Mouse (Mus musculus): ENCODE results near the gene Tfrc. TPM values are rescaled to one million over a fixed set of nuclear protein-coding genes. Genes with fewer than 3 reads are reported as not detected.

Gene Tfrc
- polyA plus RNA-seq, 1 experiment from 2014 or later = 28.3 TPM

GRCm38 (mm10) chr16:32594701-32595100 is 14.0 kb upstream of the Tfrc start:
- H3K36me3 ChIP-seq = no peaks in the 10 kb centered on the region
- H3K9me3 ChIP-seq = no peaks in the 10 kb centered on the region
- no peak for ATAC-seq (replicated peaks)
- no peak overlapping the region for H3K4me3 ChIP-seq
- WGBS = 81% methylated on average over 5 of the region's 5 CpGs
- H3K4me1 ChIP-seq = no peaks in the 10 kb centered on the region
- H3K9ac ChIP-seq (replicated peaks) = no peak overlapping the region
- H3K27ac ChIP-seq (replicated peaks) = no peak overlapping the region
- no peak overlapping the region for H3K4me2 ChIP-seq (replicated peaks)
- no peaks in the 10 kb centered on the region for H3K27me3 ChIP-seq

- Histone ChIP-seq H3K9me3 (no peaks in the 10 kb centered on the region), H3K4me3 (no peak overlapping the region), H3K27me3 (no peaks in the 10 kb centered on the region), H3K9ac (replicated peaks) (no peak overlapping the region), H3K36me3 (no peaks in the 10 kb centered on the region), H3K4me1 (no peaks in the 10 kb centered on the region), H3K27ac (replicated peaks) (no peak overlapping the region), H3K4me2 (replicated peaks) (no peak overlapping the region)
- ATAC-seq (replicated peaks) = no peak
- 86% methylated on average over 10 of the region's 10 CpGs for WGBS
These were observed 13.4 kb upstream of the Tfrc start for GRCm38 (mm10) chr16:32595142-32595855.

DNA sequence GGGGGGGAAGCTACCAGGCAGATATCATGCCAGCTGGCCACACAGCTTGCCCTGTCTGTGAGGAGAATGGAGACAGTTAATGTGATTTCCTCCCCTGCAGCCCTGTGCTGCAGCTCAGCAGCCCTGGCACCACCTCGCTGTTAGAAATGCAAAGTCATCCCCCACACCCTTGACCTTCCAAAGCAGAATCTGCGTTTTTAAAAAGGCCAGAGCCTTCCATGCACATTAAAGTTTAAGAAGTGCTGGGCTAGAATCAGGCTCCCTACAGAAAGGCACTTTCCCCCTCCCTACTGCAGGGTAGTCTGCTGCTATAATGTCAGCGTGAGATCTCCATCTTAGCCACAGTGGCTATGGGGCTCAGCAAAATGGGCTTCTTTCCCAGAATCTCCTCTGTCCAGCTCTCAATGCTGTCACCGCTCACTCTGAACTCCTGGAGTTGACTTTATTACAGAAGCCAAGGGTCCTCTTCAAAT is 10.8 kb upstream of the Tfrc start:
- Histone ChIP-seq H3K4me3 (no peak overlapping the region), H3K27ac (replicated peaks) (no peak overlapping the region), H3K4me2 (replicated peaks) (no peak overlapping the region), H3K9ac (replicated peaks) (no peak overlapping the region), H3K9me3 (no peaks in the 10 kb centered on the region), H3K36me3 (no peaks in the 10 kb centered on the region), H3K4me1 (no peaks in the 10 kb centered on the region), H3K27me3 (no peaks in the 10 kb centered on the region)
- no peak for ATAC-seq (replicated peaks)
- 35% methylated on average over 4 of the region's 4 CpGs for WGBS

DNA sequence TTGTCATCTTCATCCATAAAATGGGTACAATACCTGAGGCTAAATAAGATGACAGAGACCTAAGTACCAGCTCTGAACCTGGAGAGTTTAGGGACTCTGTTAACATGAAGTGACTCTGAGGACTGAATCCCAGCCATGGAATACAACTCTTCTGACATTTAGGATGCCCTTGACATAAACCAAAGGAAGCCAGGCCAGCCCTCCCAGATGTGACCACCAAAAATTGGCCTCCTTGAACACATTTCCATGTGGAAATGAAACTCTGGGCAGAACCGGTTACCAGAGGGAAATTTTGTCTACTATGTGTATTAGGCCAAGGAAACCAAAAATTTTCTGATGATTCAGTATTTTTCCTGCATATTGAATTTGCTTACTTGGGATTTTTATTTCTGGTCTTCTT is 9.6 kb upstream of the Tfrc start:
- Histone ChIP-seq H3K27ac (replicated peaks) (no peak overlapping the region), H3K4me2 (replicated peaks) (no peak overlapping the region), H3K36me3 (no peaks in the 10 kb centered on the region), H3K4me3 (no peak overlapping the region), H3K9ac (replicated peaks) (no peak overlapping the region), H3K4me1 (no peaks in the 10 kb centered on the region), H3K27me3 (no peaks in the 10 kb centered on the region), H3K9me3 (no peaks in the 10 kb centered on the region)
- no peak for ATAC-seq (replicated peaks)
- 97% methylated on average over 1 of the region's 1 CpGs for WGBS

DNA sequence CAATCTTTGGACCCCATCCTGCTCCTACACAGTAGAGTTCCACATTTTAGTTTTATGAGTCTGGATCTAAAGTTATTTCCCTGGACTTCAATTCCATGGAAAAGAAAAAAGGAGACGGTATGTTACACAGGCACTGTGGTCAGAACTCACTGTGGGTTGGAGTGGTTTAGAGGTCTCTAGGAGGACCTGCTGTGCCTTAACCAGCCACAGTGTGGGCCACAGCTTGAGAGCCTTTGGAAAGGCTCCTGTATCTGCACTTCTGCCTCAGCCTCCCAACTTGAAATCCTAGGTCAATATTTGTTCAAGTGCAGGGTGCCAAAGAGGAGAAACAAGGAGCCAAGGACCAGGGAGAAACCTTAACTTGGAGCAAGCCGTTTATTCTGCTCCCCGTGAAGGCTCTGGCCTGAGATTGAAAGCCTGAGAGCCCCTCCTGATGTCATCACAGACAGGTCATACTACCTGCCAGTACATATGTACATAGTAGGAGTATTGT is 6.5 kb upstream of the Tfrc start:
- no peak overlapping the region for H3K4me3 ChIP-seq
- H3K4me2 ChIP-seq (replicated peaks) = no peak overlapping the region
- no peak for ATAC-seq (replicated peaks)
- no peaks in the 10 kb centered on the region for H3K4me1 ChIP-seq
- no peaks in the 10 kb centered on the region for H3K9me3 ChIP-seq
- H3K36me3 ChIP-seq = no peaks in the 10 kb centered on the region
- WGBS = 87% methylated on average over 3 of the region's 3 CpGs
- H3K27me3 ChIP-seq = no peaks in the 10 kb centered on the region
- H3K9ac ChIP-seq (replicated peaks) = no peak overlapping the region
- no peak overlapping the region for H3K27ac ChIP-seq (replicated peaks)

DNA sequence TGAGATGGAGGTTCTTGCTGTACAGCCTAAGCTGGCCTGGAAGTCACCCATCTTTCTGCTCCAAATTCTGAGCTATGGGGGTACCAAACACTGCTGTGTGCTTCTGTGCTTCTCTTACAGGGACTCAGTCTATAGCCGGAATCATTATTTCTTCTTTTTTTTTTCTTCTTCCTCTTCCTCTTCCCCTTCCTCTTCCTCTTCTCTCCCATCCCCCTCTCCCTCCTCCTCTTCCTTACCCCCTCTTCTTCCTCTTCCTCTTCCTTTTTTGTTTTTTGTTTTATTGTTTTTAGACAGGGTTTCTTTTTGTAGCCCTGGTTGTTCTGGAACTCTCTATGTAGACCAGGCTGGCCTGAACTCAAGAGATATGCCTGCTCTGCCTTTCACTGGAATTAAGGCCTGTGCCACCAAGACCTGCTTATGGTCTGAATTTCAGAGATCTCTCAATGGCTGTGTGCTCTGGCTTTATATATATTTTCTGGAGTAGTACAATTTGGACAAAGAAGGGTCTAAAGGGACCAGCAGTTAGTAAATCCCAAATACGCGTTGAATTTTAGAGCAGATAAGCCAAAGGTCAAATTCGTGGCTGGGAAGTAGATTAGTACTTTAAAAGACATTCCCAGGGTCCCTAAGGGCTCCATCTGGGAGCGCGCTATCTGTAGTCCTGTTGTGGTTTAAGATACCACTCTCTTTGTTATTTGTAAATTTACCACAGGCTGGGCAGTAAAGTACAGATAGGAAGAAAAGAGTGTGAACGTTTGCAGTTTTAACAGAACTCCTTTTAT is 967 bp upstream of the Tfrc start:
- ATAC-seq (replicated peaks) = no peak
- peak overlapping the region; percentile 66; the same call in 1 of the 2 replicates for H3K4me2 ChIP-seq (replicated peaks)
- H3K4me1 ChIP-seq = peaks cover 21% of the 10 kb centered on the region
- H3K9me3 ChIP-seq = no peaks in the 10 kb centered on the region
- H3K9ac ChIP-seq (replicated peaks) = peak overlapping the region; percentile 43; the same call in 1 of the 2 replicates
- H3K27ac ChIP-seq (replicated peaks) = peak overlapping the region; percentile 96
- peak overlapping the region; percentile 89 for H3K4me3 ChIP-seq
- 68% methylated on average over 7 of the region's 7 CpGs for WGBS
- H3K27me3 ChIP-seq = no peaks in the 10 kb centered on the region
- H3K36me3 ChIP-seq = no peaks in the 10 kb centered on the region

GRCm38 (mm10) chr16:32608344-32608711 is 392 bp upstream of the Tfrc start:
- Histone ChIP-seq H3K27me3 (no peaks in the 10 kb centered on the region), H3K9me3 (no peaks in the 10 kb centered on the region), H3K27ac (replicated peaks) (peak overlapping the region; percentile 96), H3K4me2 (replicated peaks) (peak overlapping the region; percentile 66), H3K9ac (replicated peaks) (peak overlapping the region; percentile 43), H3K4me1 (peaks cover 21% of the 10 kb centered on the region), H3K4me3 (peak overlapping the region; percentile 89), H3K36me3 (no peaks in the 10 kb centered on the region)
- ATAC-seq (replicated peaks) = no peak
- WGBS = 11% methylated on average over 8 of the region's 8 CpGs

DNA sequence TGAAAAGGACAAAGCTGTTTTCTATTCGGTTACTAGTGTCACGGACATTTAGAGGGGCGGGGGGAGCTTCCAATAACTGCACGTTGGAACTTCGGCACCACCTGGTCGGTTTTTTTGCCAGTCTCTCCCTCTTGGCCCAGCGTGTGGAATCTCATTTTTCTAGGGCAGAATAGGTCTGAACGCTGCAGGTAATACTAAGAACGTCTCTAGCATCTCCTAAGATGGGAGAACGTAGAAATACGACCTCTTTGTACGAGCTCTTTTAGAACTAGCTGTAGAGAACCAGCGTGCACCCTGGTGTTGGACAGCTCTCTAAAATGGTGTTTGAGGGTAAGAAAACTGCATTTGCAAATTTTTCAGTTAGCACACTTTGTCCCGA is 670 bp downstream of the Tfrc start:
- H3K4me2 ChIP-seq (replicated peaks) = peak overlapping the region; percentile 66
- ATAC-seq (replicated peaks) = no peak
- peak overlapping the region; percentile 96 for H3K27ac ChIP-seq (replicated peaks)
- H3K9ac ChIP-seq (replicated peaks) = peak overlapping the region; percentile 82
- no peaks in the 10 kb centered on the region for H3K9me3 ChIP-seq
- H3K4me3 ChIP-seq = peak overlapping the region; percentile 89
- H3K27me3 ChIP-seq = no peaks in the 10 kb centered on the region
- H3K36me3 ChIP-seq = peaks cover 3% of the 10 kb centered on the region; the same call in 1 of the 2 replicates
- WGBS = 0% methylated on average over 14 of the region's 14 CpGs
- peaks cover 21% of the 10 kb centered on the region for H3K4me1 ChIP-seq

- no peak overlapping the region for H3K9ac ChIP-seq (replicated peaks)
- WGBS = 73% methylated on average over 5 of the region's 5 CpGs
- no peak for ATAC-seq (replicated peaks)
These were observed 1.9 kb downstream of the Tfrc start for GRCm38 (mm10) chr16:32610460-32611255.

GRCm38 (mm10) chr16:32612052-32612451 is 3.3 kb downstream of the Tfrc start:
- Histone ChIP-seq H3K27me3 (no peaks in the 10 kb centered on the region), H3K36me3 (peaks cover 21% of the 10 kb centered on the region), H3K4me3 (no peak overlapping the region), H3K9me3 (no peaks in the 10 kb centered on the region), H3K9ac (replicated peaks) (no peak overlapping the region), H3K4me1 (peaks cover 21% of the 10 kb centered on the region), H3K27ac (replicated peaks) (no peak overlapping the region), H3K4me2 (replicated peaks) (no peak overlapping the region)
- 80% methylated on average over 1 of the region's 1 CpGs for WGBS
- ATAC-seq (replicated peaks) = no peak

More at GRCm38 (mm10) chr16:32610460-32611255, 1.9 kb downstream of the Tfrc start:
- Histone ChIP-seq H3K4me3 (peak overlapping the region; percentile 89), H3K36me3 (peaks cover 13% of the 10 kb centered on the region), H3K27ac (replicated peaks) (no peak overlapping the region), H3K4me1 (peaks cover 21% of the 10 kb centered on the region), H3K27me3 (no peaks in the 10 kb centered on the region), H3K4me2 (replicated peaks) (peak overlapping the region; percentile 66), H3K9me3 (no peaks in the 10 kb centered on the region)

DNA sequence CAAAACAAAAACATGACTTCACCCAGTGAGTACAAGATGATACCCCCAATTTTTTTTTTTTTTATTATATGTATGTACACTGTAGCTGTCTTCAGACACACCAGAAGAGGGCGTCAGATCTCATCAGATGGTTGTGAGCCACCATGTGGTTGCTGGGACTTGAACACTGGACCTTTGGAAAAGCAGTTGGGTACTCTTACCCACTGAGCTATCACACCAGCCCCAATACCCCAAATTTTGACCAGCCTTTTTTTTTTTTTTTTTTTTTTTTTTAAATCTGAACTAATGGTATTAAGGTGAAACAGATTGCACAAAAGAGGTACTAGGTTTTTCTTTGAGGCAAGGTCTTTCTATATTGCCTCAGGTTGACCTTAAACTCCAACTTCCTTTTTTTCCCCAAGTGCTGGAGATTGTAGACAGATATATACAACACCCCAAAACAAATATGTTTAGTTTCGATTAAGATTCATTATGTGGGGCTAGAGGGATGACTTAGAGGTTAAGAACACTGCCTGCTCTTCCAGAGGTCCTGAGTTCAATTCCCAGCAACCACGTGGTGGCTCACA is 4.6 kb downstream of the Tfrc start:
- no peak overlapping the region for H3K9ac ChIP-seq (replicated peaks)
- no peak for ATAC-seq (replicated peaks)
- WGBS = 81% methylated on average over 3 of the region's 3 CpGs
- H3K4me1 ChIP-seq = peaks cover 15% of the 10 kb centered on the region
- peaks cover 31% of the 10 kb centered on the region for H3K36me3 ChIP-seq
- H3K4me3 ChIP-seq = no peak overlapping the region
- H3K9me3 ChIP-seq = no peaks in the 10 kb centered on the region
- no peak overlapping the region for H3K4me2 ChIP-seq (replicated peaks)
- H3K27me3 ChIP-seq = no peaks in the 10 kb centered on the region
- no peak overlapping the region for H3K27ac ChIP-seq (replicated peaks)
